Mouse (Mus musculus) liver, embryonic 16.5 days (tissue): ENCODE measurements around the gene Sost. TPM values are rescaled to one million over a fixed set of nuclear protein-coding genes. Genes with fewer than 3 reads are reported as not detected.

Experiments
- polyA plus RNA-seq: library from polyadenylated mRNA; unstranded; fragments of >200 nt; fragmentation: Nextera tagmentation; extraction: Ambion mirVana; gene quantifications from 2 replicates; pipeline ENCODE4 v1.2.1, GENCODE M21; 2015

Gene Sost
- polyA plus RNA-seq, 1 experiment from 2014 or later, result not detected

Other genes with a start within 250 kb of the Sost start
- 16.3 and 16.9 TPM in 2 replicates for gene Dhx8, start 234.1 kb downstream of the Sost start, polyA plus RNA-seq
- gene Etv4, start 181.6 kb downstream of the Sost start, polyA plus RNA-seq, result 0.15 TPM in 2 replicates
- gene Meox1, start 72.6 kb downstream of the Sost start, polyA plus RNA-seq, result 0.47 and 0.49 TPM in 2 replicates
- not detected in 2 replicates for gene Cfap97d1, start 17.3 kb upstream of the Sost start, polyA plus RNA-seq
- gene Dusp3, start 20.0 kb upstream of the Sost start, polyA plus RNA-seq, result 8.1 and 8.9 TPM in 2 replicates
- 0.28 and 0.76 TPM in 2 replicates for gene Mpp3, start 61.4 kb upstream of the Sost start, polyA plus RNA-seq
- gene Cd300lg, start 74.5 kb upstream of the Sost start, polyA plus RNA-seq, result 0.68 and 0.87 TPM in 2 replicates
- 9.2 and 11.1 TPM in 2 replicates for gene Mpp2, start 121.5 kb upstream of the Sost start, polyA plus RNA-seq
- gene Ppy, start 134.3 kb upstream of the Sost start, polyA plus RNA-seq, result 0.32 TPM in 1 of 2 replicates, not detected in the other
- gene Pyy, start 140.8 kb upstream of the Sost start, polyA plus RNA-seq, result 1.1 TPM in 1 of 2 replicates, not detected in the other
- 19.0 and 19.2 TPM in 2 replicates for gene Nags, start 178.5 kb upstream of the Sost start, polyA plus RNA-seq
- 9.0 and 9.9 TPM in 2 replicates for gene Tmem101, start 189.4 kb upstream of the Sost start, polyA plus RNA-seq
- 51.2 and 52.5 TPM in 2 replicates for gene Lsm12, start 218.3 kb upstream of the Sost start, polyA plus RNA-seq
- gene G6pc3, start 222.6 kb upstream of the Sost start, polyA plus RNA-seq, result 7.7 and 8.2 TPM in 2 replicates